Mouse (Mus musculus): ENCODE results near the gene Vinac1. TPM values are rescaled to one million over a fixed set of nuclear protein-coding genes. Genes with fewer than 3 reads are reported as not detected.

Gene Vinac1
- total and polyA plus RNA-seq, 2 experiments from 2014 or later, result 0.24 to 1.4 TPM

- Histone ChIP-seq H3K4me2 (ENCODE audit: low read depth) (no peak overlapping the region), H3K27me3 (ENCODE audit: insufficient read depth, low read length) (no peaks in the 10 kb centered on the region), H3K9me3 (ENCODE audit: low read length) (0 out of 2 replicates have a peak, but pooled peaks cover 3% of the 10 kb centered on the region), H3K36me3 (ENCODE audit: insufficient read depth) (no peaks in the 10 kb centered on the region), H3K4me3 (ENCODE audit: low read depth, low read length) (no peak overlapping the region), H3K27ac (ENCODE audit: low read depth, low read length) (no peak overlapping the region), H3K4me1 (ENCODE audit: insufficient read depth) (no peaks in the 10 kb centered on the region), H3K9ac (no peak overlapping the region)
- DNase-seq (no peak), ATAC-seq (no peak)
- TF ChIP-seq CTCF (IDR thresholded peaks at IDR 0.05; ENCODE audit: low read depth), result no peak
- WGBS, result 90% methylated on average over 6 of the region's 6 CpGs
These were observed 10.0 kb upstream of the Vinac1 start for GRCm38 (mm10) chr2:129057920-129058361.

- no peaks in the 10 kb centered on the region for H3K36me3 ChIP-seq (ENCODE audit: insufficient read depth)
- H3K4me2 ChIP-seq (ENCODE audit: low read depth), result no peak overlapping the region
- no peak for TF ChIP-seq CTCF (IDR thresholded peaks at IDR 0.05; ENCODE audit: low read depth)
- H3K4me3 ChIP-seq (ENCODE audit: low read depth, low read length), result no peak overlapping the region
- 0 out of 2 replicates have a peak, but pooled peaks cover 3% of the 10 kb centered on the region for H3K9me3 ChIP-seq (ENCODE audit: low read length)
- H3K27me3 ChIP-seq (ENCODE audit: insufficient read depth, low read length), result no peaks in the 10 kb centered on the region
- H3K9ac ChIP-seq, result no peak overlapping the region
- no peaks in the 10 kb centered on the region for H3K4me1 ChIP-seq (ENCODE audit: insufficient read depth)
- no peak overlapping the region for H3K27ac ChIP-seq (ENCODE audit: low read depth, low read length)
- ATAC-seq, result no peak
- WGBS, result 92% methylated on average over 8 of the region's 8 CpGs
- DNase-seq, result no peak
These were observed 9.3 kb upstream of the Vinac1 start for GRCm38 (mm10) chr2:129057256-129057655.

GRCm38 (mm10) chr2:129056597-129056996 lies 8.6 kb upstream of the Vinac1 start:
- peak; percentile 53 for TF ChIP-seq CTCF (IDR thresholded peaks at IDR 0.05; ENCODE audit: low read depth)
- DNase-seq (peak; percentile 16), ATAC-seq (peak; percentile 59)
- Histone ChIP-seq H3K4me1 (ENCODE audit: insufficient read depth) (no peaks in the 10 kb centered on the region), H3K9ac (no peak overlapping the region), H3K4me3 (ENCODE audit: low read depth, low read length) (no peak overlapping the region), H3K9me3 (ENCODE audit: low read length) (0 out of 2 replicates have a peak, but pooled peaks cover 3% of the 10 kb centered on the region), H3K27me3 (ENCODE audit: insufficient read depth, low read length) (no peaks in the 10 kb centered on the region), H3K36me3 (ENCODE audit: insufficient read depth) (no peaks in the 10 kb centered on the region), H3K27ac (ENCODE audit: low read depth, low read length) (no peak overlapping the region), H3K4me2 (ENCODE audit: low read depth) (no peak overlapping the region)
- 44% methylated on average over 9 of the region's 9 CpGs for WGBS

- H3K9me3 ChIP-seq (ENCODE audit: low read length), result 0 out of 2 replicates have a peak, but pooled peaks cover 3% of the 10 kb centered on the region
- WGBS, result 91% methylated on average over 6 of the region's 6 CpGs
- no peaks in the 10 kb centered on the region for H3K4me1 ChIP-seq (ENCODE audit: insufficient read depth)
- no peaks in the 10 kb centered on the region for H3K27me3 ChIP-seq (ENCODE audit: insufficient read depth, low read length)
- H3K27ac ChIP-seq (ENCODE audit: low read depth, low read length), result no peak overlapping the region
- H3K4me3 ChIP-seq (ENCODE audit: low read depth, low read length), result no peak overlapping the region
- no peak for ATAC-seq
- no peak overlapping the region for H3K4me2 ChIP-seq (ENCODE audit: low read depth)
- no peak for TF ChIP-seq CTCF (IDR thresholded peaks at IDR 0.05; ENCODE audit: low read depth)
- DNase-seq, result no peak
- H3K36me3 ChIP-seq (ENCODE audit: insufficient read depth), result no peaks in the 10 kb centered on the region
- H3K9ac ChIP-seq, result no peak overlapping the region
These were observed 7.8 kb upstream of the Vinac1 start for GRCm38 (mm10) chr2:129055741-129056140.

GRCm38 (mm10) chr2:129052451-129052983 lies 4.5 kb upstream of the Vinac1 start:
- Histone ChIP-seq H3K36me3 (ENCODE audit: insufficient read depth) (no peaks in the 10 kb centered on the region), H3K4me3 (ENCODE audit: low read depth, low read length) (no peak overlapping the region), H3K4me2 (ENCODE audit: low read depth) (no peak overlapping the region), H3K9me3 (ENCODE audit: low read length) (0 out of 2 replicates have a peak, but pooled peaks cover 3% of the 10 kb centered on the region), H3K9ac (no peak overlapping the region), H3K4me1 (ENCODE audit: insufficient read depth) (no peaks in the 10 kb centered on the region), H3K27me3 (ENCODE audit: insufficient read depth, low read length) (no peaks in the 10 kb centered on the region), H3K27ac (ENCODE audit: low read depth, low read length) (no peak overlapping the region)
- TF ChIP-seq CTCF (IDR thresholded peaks at IDR 0.05; ENCODE audit: low read depth), result no peak
- ATAC-seq (no peak), DNase-seq (no peak)
- 74% methylated on average over 4 of the region's 4 CpGs for WGBS

- no peaks in the 10 kb centered on the region for H3K27me3 ChIP-seq (ENCODE audit: insufficient read depth, low read length)
- no peak for ATAC-seq
- WGBS, result 89% methylated on average over 4 of the region's 4 CpGs
These were observed 1.2 kb downstream of the Vinac1 start for GRCm38 (mm10) chr2:129046846-129047196.

GRCm38 (mm10) chr2:129046172-129046845 lies 1.7 kb downstream of the Vinac1 start:
- no peak overlapping the region for H3K4me2 ChIP-seq (ENCODE audit: low read depth)
- no peaks in the 10 kb centered on the region for H3K4me1 ChIP-seq (ENCODE audit: insufficient read depth)
- no peak for TF ChIP-seq CTCF (IDR thresholded peaks at IDR 0.05; ENCODE audit: low read depth)
- no peak overlapping the region for H3K27ac ChIP-seq (ENCODE audit: low read depth, low read length)
- H3K27me3 ChIP-seq (ENCODE audit: insufficient read depth, low read length), result no peaks in the 10 kb centered on the region
- no peak for ATAC-seq
- H3K9ac ChIP-seq, result no peak overlapping the region
- DNase-seq, result no peak
- H3K9me3 ChIP-seq (ENCODE audit: low read length), result no peaks in the 10 kb centered on the region
- WGBS, result 61% methylated on average over 6 of the region's 6 CpGs
- H3K4me3 ChIP-seq (ENCODE audit: low read depth, low read length), result no peak overlapping the region
- H3K36me3 ChIP-seq (ENCODE audit: insufficient read depth), result no peaks in the 10 kb centered on the region

More at GRCm38 (mm10) chr2:129046846-129047196, 1.2 kb downstream of the Vinac1 start:
- no peak overlapping the region for H3K4me3 ChIP-seq (ENCODE audit: low read depth, low read length)
- H3K9me3 ChIP-seq (ENCODE audit: low read length), result no peaks in the 10 kb centered on the region
- no peak for TF ChIP-seq CTCF (IDR thresholded peaks at IDR 0.05; ENCODE audit: low read depth)
- no peak overlapping the region for H3K4me2 ChIP-seq (ENCODE audit: low read depth)
- DNase-seq, result no peak
- no peak overlapping the region for H3K27ac ChIP-seq (ENCODE audit: low read depth, low read length)
- no peaks in the 10 kb centered on the region for H3K36me3 ChIP-seq (ENCODE audit: insufficient read depth)
- H3K9ac ChIP-seq, result no peak overlapping the region
- no peaks in the 10 kb centered on the region for H3K4me1 ChIP-seq (ENCODE audit: insufficient read depth)

Data from forebrain, postnatal 0 days (tissue).